In the genomic region with DNA sequence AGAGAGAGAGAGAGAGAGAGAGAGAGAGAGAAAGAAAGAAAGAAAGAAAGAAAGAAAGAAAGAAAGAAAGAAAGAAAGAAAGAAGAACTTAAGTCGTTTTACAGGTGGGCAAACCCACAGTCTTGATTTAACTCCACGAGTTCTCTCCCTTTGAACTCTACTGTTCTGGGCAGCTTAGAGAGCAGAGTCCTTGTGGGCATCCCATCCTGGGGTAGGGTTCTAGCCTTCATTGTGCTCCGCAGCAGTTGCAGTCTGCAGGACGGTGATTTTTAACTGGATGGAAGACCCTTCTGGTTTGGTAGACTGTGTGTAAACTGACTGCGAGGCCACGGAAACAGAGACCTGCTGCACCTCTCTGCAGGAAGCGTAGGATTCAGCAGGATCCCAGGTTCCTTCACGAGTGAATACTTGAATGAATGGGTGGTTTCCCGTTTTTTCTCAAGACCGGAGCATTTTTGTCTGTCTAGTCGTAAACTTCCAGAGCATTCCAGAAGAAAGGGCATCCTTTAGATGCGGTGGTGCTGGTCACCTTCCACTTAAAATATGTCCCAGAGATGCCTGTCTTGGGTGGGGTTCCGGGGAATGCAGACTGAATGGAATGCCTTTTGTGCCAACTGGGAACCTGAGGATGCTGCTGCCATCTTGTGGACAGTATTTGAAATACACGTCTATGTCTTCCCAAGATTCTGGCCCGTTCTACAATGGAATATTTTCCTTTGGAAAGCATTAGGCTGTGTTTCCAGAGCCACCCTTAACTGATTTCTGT, we compare ENCODE assay signal across 7 mouse cellular contexts.
DNase-seq lines count a peak whose midpoint lies in the region; ATAC-seq and TF ChIP-seq lines count a peak whose summit lies in the region.

No protein-coding gene starts in this region.

- TF ChIP-seq CTCF in brain, embryonic 14.5 days (IDR thresholded peaks at IDR 0.05; ENCODE audit: borderline replicate concordance, extremely low read depth, insufficient read depth, insufficient read length) = peak; percentile 76

- DNase-seq in Muller cell, postnatal 12 days (ENCODE audit: inconsistent ontology term) = peak; percentile 92
- DNase-seq in brain, embryonic 14.5 days (ENCODE audit: low read depth) = peak; percentile 90
- peak; percentile 48 for DNase-seq in fibroblast of lung, adult 2 months (ENCODE audit: low read depth)
- DNase-seq in heart, postnatal 4 days = peak; percentile 63
- peak; percentile 16 for DNase-seq in layer of hippocampus, adult 9-11 months
- peak; percentile 75 to 81 for DNase-seq in right cerebral cortex, adult 2 months (ENCODE audit: low spot score in 2 of 2)

- peak overlapping the region; percentile 32 for H3K4me3 ChIP-seq in lung, embryonic 16.5 days (ENCODE audit: low read length)

- H3K4me2 ChIP-seq in lung, embryonic 16.5 days (ENCODE audit: low read depth, low read length) = peak overlapping the region; percentile 48

- no peaks in the 10 kb centered on the region for H3K36me3 ChIP-seq in lung, embryonic 16.5 days (ENCODE audit: control insufficient read depth, insufficient read depth, low read length)

- WGBS in lung, embryonic 16.5 days = 9% methylated on average over 15 of the region's 15 CpGs

- no peaks in the 10 kb centered on the region for H3K27me3 ChIP-seq in lung, embryonic 16.5 days (ENCODE audit: control insufficient read depth, insufficient read depth, low read depth, low read length)

- ATAC-seq in lung, embryonic 16.5 days (ENCODE audit: low read depth) = peak; percentile 76

- TF ChIP-seq POLR2A in brain, embryonic 14.5 days (IDR thresholded peaks at IDR 0.05; ENCODE audit: borderline replicate concordance, extremely low read depth, insufficient read depth, insufficient read length, poor library complexity, severe bottlenecking) = no peak

- H3K27ac ChIP-seq in lung, embryonic 16.5 days (ENCODE audit: low read length) = no peak overlapping the region

- no peaks in the 10 kb centered on the region for H3K9me3 ChIP-seq in lung, embryonic 16.5 days (ENCODE audit: control insufficient read depth, low read length)

- H3K9ac ChIP-seq in lung, embryonic 16.5 days (ENCODE audit: low read length) = no peak overlapping the region

- H3K4me1 ChIP-seq in lung, embryonic 16.5 days (replicated peaks; ENCODE audit: control insufficient read depth, insufficient read depth, low read length) = no peaks in the 10 kb centered on the region

Comparison
In these comparisons a context has a peak if more than half of its experiments do, and no peak if none do; other contexts are left out.
1. DNase-seq: peak in every context shown above with its lines; median percentile 92 in Muller cell, postnatal 12 days; 90 in brain, embryonic 14.5 days; 78 in right cerebral cortex, adult 2 months; 63 in heart, postnatal 4 days; 48 in fibroblast of lung, adult 2 months; 16 in layer of hippocampus, adult 9-11 months.